Mouse (Mus musculus): ENCODE measurements at regions not wholly inside any gene's neighbourhood (a gene's known extent, or its start where the extent isn't known, plus 50 kb on each side); places are given as distances from the start of the nearest gene placed in this dataset.
A peak's percentile ranks its signal among the peaks of the same experiment; 100 is the strongest.
"Not testable (repeated sequence)": the region's sequence is repeated elsewhere in the genome, so short reads cannot be mapped to it uniquely, and the experiment has no call there.

DNA sequence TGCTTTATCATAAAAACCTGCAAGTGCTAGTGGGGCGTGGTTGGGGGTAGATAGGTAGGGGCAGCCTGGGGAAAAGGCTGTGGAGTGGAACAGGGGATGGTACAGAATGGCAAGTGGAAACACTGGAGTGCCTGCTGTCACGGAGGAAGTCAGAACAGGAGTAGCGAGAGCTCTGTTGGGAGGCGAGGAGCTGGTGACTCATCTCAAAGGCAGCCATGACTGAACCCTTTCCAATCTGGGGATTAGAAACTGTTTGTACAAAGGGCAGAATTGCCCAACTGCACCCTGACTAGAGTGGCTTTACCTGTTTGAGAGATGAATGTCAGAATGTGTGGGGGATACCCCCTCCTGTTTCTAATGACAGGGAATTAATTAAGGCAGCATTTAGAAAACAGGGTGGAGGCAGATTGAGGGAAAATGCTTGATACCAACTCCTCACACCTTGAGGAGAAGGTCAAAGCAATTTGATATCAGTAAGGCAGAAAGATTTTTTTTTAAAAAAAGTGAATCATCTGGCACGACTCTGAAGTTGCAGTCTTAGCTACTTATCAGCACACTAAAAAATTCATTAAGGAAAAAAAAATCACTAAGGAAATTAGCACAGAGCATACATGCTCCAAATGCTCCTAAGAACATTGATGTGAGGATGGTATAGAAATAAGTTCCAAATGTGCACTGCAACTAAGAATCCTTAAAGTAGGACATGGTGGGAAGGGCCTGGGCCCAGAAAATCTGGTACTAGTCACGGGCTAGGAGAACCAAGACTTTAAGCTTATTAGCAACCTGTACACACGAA lies 54.7 kb upstream of the Usp25 start:
- DNase-seq (ENCODE audit: low spot score) = no peak

DNA sequence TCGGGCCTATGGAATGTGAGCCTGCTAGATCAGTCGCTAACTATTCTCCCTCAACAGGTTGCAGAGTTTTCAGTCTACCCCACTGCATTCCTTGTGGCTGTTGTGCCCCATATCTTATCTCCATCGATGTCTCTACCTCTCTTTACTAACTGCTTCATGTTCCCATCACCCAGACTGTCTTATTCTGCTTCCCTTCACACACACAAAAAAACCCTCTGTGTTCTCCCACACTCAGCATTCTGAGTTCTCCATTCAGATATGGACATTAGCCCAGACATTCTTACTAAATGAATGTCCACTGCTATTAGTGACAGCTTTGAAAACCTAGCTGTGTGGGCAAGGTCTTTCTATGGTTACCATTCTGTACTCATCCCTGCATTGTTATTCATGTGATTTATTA lies 56.0 kb upstream of the Usp25 start:
- no peak for DNase-seq (ENCODE audit: low spot score)

DNA sequence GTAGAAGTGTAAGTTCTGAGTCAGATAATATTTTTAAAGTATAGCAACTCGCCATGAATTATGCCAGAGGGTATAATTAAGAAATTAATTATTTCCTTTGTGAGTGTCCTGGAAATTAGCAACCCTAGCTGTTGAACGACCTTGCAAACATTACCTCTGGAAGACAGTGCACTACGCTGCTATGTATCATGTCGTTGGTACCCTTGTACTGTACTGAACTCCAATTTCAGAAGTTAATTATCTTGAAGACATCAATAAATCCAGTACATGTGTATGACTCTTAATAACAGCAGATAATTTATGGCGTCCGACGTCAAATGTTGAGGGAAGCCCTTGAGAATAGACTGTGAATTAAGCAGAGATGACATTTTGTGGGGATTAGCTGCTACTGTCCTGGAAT lies 56.4 kb upstream of the Usp25 start:
- DNase-seq (ENCODE audit: low spot score) = no peak

- no peak for DNase-seq (ENCODE audit: low spot score)
Measured at GRCm38 (mm10) chr16:76950836-76951486, 62.5 kb upstream of the Usp25 start.

DNA sequence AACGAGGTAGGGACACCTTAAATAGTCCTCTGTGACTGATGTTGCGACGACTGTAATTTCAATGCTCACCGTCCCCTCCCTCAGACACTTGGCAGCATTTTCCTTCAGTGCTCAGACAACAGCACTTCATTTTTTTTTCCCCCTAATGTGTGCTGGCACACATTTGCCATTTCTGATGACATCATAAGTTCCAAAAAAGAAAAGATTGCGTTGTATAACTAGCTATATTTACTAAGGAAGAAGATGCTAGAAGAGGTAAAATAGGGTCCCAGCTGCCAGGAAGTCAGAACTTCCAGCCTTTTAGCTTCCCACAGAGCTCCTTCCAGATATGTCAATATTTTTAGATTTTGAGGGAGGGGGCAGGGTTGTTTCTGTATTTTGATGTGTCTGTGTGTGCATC lies 66.5 kb upstream of the Usp25 start:
- DNase-seq (ENCODE audit: low spot score) = no peak

DNA sequence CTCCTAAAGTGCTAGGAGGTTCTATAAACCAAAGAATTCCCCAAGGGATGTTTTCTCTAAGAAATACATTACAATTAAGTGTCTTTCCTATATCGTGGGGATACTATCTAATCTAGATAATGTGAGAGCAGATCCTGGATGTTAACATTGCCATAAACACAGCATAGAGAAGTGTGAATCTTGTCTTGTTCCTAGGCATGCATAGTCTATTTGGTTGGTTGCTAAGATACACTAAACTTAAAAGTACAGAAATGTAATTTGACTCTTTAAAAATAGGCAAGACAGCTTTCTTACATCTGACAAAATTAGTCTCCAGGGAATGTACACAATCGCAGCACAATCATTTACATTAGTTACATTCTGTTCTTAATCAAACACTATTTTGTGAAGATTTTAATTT lies 75.4 kb upstream of the Usp25 start:
- DNase-seq (ENCODE audit: low spot score) = no peak

DNA sequence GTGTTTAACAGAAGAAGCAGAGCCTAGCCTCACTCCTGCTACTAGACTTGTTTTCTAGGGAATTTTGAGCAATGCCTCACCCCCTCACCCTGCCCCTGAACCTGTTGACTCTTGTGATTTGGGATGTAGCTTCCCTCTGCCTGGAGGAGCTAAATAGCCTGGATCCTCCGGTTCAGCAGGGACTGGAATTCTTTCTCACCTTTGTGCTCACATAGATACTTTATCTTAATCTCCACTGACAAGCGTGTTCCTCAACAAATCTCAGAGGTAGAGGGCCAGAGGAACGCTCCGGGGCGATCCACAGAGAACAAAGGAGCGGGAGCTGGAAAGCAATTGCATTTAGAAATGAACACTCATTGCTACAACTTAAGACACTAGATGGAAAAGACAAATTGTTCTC lies 85.6 kb upstream of the Usp25 start:
- DNase-seq (ENCODE audit: low spot score) = no peak

DNA sequence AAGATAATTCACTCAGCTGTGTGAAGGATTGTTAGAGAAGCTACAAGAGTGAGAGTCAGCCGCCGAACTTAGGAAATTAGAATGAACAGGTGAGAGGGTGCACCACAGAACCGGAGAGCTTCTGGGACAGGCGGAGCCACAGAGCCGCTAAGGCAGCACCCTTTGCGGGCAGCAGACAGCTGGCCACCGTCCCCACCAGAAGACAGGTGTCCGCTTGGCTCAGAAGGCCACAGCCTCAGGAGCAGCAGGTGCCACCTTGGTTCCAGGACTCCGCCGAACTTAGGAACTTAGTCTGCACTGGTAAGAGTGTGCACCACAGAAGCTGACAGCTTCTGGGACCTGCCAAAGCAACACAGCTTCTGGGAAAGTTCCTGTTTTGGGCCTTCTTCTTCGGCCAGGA lies 93.4 kb upstream of the Usp25 start:
- DNase-seq (ENCODE audit: low spot score) = not testable (repeated sequence)

GRCm38 (mm10) chr16:76918598-76918997 lies 94.9 kb upstream of the Usp25 start:
- DNase-seq (ENCODE audit: low spot score) = no peak

DNA sequence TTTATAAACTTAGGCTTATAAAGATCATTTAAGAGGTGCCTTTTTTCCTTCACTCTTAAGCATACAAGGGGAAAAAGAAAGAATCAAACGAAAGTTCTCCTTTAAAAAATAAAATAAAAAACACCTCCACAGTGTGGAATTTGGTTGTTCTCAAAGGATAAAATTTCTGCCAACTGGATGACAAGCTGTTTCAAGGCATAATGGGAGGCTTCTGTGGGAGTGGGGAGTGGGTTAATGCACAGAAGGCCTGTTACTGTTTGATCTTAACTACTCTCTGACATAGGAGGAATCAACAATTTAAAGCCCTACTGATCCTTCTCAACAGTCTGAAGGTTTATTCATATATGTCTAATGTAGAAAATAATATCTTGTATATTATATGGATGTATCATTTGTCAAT lies 99.2 kb upstream of the Usp25 start:
- no peak for DNase-seq (ENCODE audit: low spot score)

GRCm38 (mm10) chr16:76905205-76905996 lies 108.1 kb upstream of the Usp25 start:
- DNase-seq (ENCODE audit: low spot score) = no peak

DNA sequence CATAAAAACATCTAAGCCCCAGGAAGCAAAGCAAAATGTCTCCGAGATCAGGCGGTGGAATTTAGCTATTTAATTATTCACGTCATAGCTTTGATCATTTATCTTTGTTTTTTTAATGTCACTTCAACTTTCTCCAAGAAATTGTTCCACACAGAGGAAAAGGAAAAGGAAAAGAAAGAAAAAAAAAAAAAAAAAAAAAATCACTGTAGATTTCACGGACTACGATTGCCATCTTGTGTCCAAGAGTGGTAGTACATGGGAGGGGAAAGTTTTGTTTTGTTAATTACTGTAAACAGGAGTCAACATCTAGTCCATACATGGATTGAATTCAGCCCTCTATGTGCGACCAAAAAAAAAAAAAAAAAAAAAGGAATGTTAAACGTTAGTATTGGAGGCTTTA lies 114.4 kb upstream of the Usp25 start:
- peak; percentile 69 for DNase-seq (ENCODE audit: low spot score)

DNA sequence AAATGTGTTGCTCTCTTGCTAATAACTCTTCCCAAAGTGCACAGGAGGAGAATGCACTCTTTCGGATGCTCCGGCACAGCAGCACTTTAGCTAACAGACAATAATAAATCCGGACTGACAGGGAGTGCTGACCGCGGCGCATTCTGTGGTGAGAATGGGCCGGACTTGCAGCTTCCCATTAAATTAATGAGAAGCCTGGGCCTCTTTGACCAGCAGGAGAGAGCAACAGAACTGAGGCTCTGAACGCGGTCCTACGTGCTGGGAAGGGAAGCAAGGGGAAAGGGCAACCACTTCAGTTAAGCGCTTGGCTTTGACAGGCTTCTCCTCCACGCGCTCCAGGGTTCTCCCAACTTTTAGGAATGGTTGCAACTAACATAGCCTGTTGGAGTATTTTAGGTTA lies 117.2 kb upstream of the Usp25 start:
- DNase-seq (ENCODE audit: low spot score) = peak; percentile 78

- no peak for DNase-seq (ENCODE audit: low spot score)
Measured at GRCm38 (mm10) chr16:76895781-76896180, 117.7 kb upstream of the Usp25 start.

GRCm38 (mm10) chr16:76878576-76878975 lies 134.9 kb upstream of the Usp25 start:
- DNase-seq (ENCODE audit: low spot score) = no peak

- DNase-seq (ENCODE audit: low spot score) = no peak
Measured at GRCm38 (mm10) chr16:76875397-76876018, 138.0 kb upstream of the Usp25 start.

DNA sequence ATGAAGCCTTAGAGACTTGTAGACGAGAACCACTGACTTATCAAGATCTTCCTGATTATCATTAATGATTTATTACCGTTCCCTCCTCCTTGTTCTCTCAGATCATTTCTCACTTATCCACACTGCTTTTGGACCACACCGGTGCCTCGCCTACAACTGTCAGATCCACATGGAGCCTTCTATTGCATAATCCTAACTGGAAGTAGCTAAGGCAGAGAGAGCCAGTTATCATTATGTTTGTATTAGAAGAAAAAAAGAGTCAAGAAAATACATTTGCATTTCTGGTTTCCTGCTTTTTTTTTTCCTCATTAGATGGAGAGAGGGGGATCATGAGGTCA lies 147.1 kb upstream of the Usp25 start:
- no peak for DNase-seq (ENCODE audit: low spot score)

DNA sequence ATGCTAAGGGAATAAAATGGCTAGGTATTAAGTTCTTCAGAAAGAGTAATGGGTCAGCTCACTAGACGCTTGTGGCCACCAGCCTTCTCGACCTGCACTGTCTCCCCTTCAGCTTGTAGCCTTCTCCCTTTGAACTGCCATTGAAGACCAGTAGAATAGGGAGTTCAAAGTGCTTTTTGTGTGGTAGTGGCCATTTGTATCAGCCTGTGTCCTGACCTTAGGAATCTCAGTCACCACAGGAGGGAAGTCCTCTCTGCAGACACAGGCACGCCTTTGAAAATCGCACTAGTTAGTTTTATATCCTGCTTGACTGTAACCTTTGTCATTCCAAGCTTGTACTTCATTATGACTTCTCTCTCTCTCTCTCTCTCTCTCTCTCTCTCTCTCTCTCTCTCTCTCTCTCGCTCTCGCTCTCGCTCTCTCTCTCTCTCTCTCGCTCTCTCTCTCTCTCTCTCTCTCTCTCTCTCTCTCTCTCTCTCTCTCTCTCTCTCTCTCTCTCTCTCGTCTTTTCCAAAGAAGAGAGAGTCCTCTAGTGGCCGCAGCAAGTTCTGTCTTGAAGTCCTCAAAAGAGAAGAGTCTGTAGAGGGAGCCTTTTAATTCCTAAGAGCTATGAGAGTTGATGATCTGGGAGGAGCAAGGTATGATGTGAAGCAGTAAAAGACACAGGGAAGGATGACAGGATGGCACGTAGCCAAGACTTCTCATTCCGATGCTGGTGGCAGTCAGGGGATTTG lies 147.6 kb upstream of the Usp25 start:
- DNase-seq (ENCODE audit: low spot score) = peak; percentile 71

GRCm38 (mm10) chr16:76864392-76864791 lies 149.1 kb upstream of the Usp25 start:
- DNase-seq (ENCODE audit: low spot score) = no peak

GRCm38 (mm10) chr16:76855797-76856196 lies 157.7 kb upstream of the Usp25 start:
- no peak for DNase-seq (ENCODE audit: low spot score)

- no peak for DNase-seq (ENCODE audit: low spot score)
Measured at GRCm38 (mm10) chr16:76851396-76851795, 162.1 kb upstream of the Usp25 start.

DNA sequence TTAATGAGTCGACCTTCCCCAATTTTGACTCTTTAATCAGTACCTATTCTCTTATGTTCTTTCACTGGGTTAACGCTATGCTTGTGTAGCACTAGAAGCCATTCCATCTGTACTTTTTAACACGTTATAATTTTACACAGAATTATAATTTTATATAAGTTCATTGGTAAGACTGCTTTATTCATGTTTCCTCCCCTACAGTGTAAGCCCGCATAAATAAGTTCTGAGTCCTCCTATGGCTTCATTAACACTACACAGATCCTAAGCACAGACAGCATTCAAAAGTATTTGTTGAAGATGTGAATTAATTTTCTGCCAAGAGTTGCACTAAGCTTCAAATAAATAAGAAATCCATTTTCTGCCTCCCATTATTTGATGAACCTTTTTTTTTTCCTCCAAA lies 176.1 kb upstream of the Usp25 start:
- no peak for DNase-seq (ENCODE audit: low spot score)
